Mouse (Mus musculus) lung, embryonic 15.5 days (tissue): ENCODE data around the gene Rab4a. TPM values are rescaled to one million over a fixed set of nuclear protein-coding genes. Genes with fewer than 3 reads are reported as not detected.

ENCODE experiments used
- ATAC-seq: fragments of 200-750 bp; cut with Nextera tagmentation; 2 replicates; pipeline ENCODE4 v1.8.0; 2017; ENCODE audit warnings: moderate number of reproducible peaks, borderline replicate concordance; ENCODE audit not compliant: low FRiP score, low TSS enrichment; ENCODE audit errors: extremely low read depth
- H3K27ac ChIP-seq: fragments of 300-500 bp; sonication (generic); 2 replicates; pipeline ENCODE4 v1.5.1; 2015; ENCODE audit warnings: moderate library complexity, mild to moderate bottlenecking, inconsistent platforms
- H3K27me3 ChIP-seq: fragments of 300-500 bp; sonication (generic); 2 replicates; pipeline ENCODE4 v1.6.1; 2015; ENCODE audit warnings: inconsistent platforms
- H3K36me3 ChIP-seq: fragments of 300-500 bp; sonication (generic); 2 replicates; pipeline ENCODE4 v1.6.1; 2015; ENCODE audit warnings: inconsistent platforms
- H3K4me1 ChIP-seq: fragments of 300-500 bp; sonication (generic); 2 replicates; pipeline ENCODE4 v1.6.1; 2015; ENCODE audit warnings: inconsistent platforms
- H3K4me2 ChIP-seq: fragments of 300-500 bp; sonication (generic); 2 replicates; pipeline ENCODE4 v1.6.1; 2015; ENCODE audit warnings: inconsistent platforms, mild to moderate bottlenecking, moderate library complexity
- H3K4me3 ChIP-seq: fragments of 300-500 bp; sonication (generic); 2 replicates; pipeline ENCODE4 v1.5.1; 2015; ENCODE audit warnings: mild to moderate bottlenecking, inconsistent platforms
- H3K9ac ChIP-seq: fragments of 300-500 bp; sonication (generic); 2 replicates; pipeline ENCODE4 v1.6.1; 2015; ENCODE audit warnings: inconsistent platforms
- H3K9me3 ChIP-seq: fragments of 300-500 bp; sonication (generic); 2 replicates; pipeline ENCODE4 v1.6.1; 2016; ENCODE audit warnings: inconsistent platforms
- WGBS: fragments of 180-500 bp; shearing (Covaris S2); methylation state at CpG from one replicate; pipeline ENCODE4 v1.1.7; 2015; 5-methylcytosine and 5-hydroxymethylcytosine counted together
- polyA plus RNA-seq: library from polyadenylated mRNA; unstranded; fragments of >200 nt; fragmentation: Nextera tagmentation; extraction: Ambion mirVana; gene quantifications from 2 replicates; pipeline ENCODE4 v1.2.1, GENCODE M21; 2015

The Rab4a gene
- polyA plus RNA-seq, 1 experiment from 2014 or later, result 33.8 TPM

DNA sequence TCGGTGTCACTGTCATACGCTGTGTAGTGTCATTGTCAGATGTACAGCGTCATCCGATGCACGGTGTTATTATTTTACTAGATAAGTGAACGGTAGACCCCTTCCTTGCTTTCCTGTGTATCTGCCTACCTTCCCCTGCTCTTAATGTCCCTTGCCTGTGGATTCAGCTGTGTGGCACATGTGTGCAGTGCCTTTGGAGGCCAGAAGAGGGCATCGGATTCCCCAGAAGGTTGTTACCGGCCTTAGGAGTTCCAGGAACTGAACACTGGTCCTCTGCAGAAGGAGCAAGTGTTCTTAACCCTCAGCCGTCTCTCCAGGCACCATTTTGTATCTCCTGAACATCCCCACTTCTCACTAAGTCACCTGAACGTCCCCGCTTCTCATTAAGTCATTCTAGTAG is 12.0 kb downstream of the Rab4a start:
- no peaks in the 10 kb centered on the region for H3K9me3 ChIP-seq
- no peak overlapping the region for H3K4me2 ChIP-seq
- no peak overlapping the region for H3K27ac ChIP-seq
- WGBS, result 90% methylated on average over 11 of the region's 11 CpGs
- H3K4me1 ChIP-seq, result no peaks in the 10 kb centered on the region
- 0 out of 2 replicates have a peak, but pooled peaks cover 3% of the 10 kb centered on the region for H3K36me3 ChIP-seq
- H3K9ac ChIP-seq, result no peak overlapping the region
- no peak for ATAC-seq
- H3K4me3 ChIP-seq, result no peak overlapping the region
- H3K27me3 ChIP-seq, result no peaks in the 10 kb centered on the region

DNA sequence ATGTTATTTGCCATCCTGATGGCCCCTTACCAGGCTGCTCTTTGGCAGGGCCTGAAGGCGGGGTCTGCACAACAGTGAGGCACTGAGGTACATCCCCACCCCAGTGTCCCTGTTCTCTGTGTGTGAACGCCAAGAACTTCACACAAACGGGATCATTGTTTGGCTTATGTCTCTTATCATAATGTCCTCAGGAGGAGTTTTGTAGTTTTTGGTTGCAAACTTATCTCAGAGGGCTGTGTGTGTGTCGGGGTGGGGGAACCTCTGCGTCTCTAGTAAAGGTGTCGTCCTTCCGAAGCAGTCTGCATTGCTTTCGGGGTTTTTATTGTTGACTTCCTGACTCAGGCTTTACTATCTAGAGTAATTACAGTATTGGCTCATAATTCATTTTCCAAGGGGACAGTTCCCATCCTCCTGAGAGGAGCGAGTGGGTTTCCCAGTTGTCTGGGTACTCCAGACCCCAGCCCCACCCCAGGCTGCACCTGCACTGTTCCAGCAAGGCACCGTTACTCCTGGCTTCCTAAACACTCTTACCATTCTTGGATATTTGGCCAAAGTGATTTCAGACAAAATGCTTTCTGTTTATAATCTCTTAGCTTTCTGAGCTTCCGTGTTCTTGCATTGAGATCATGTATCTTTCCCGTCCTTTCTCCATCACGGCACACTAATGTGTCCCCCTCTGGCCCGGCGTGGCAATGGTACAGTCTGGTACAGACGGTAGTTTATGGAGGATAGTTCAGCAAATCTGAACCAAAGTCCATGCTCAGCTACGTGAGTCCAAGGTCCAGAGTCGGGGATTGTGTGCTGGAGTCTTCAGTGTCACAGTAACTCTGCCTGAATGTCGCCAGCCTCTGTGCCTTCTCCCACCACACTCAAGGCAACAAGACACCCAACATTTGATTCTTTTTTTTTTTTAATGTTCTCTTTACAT is 14.2 kb downstream of the Rab4a start:
- Histone ChIP-seq H3K27ac (no peak overlapping the region), H3K36me3 (0 out of 2 replicates have a peak, but pooled peaks cover 3% of the 10 kb centered on the region), H3K27me3 (no peaks in the 10 kb centered on the region), H3K9me3 (no peaks in the 10 kb centered on the region), H3K9ac (no peak overlapping the region), H3K4me2 (no peak overlapping the region), H3K4me1 (no peaks in the 10 kb centered on the region), H3K4me3 (no peak overlapping the region)
- ATAC-seq, result no peak
- WGBS, result 83% methylated on average over 19 of the region's 19 CpGs

GRCm38 (mm10) chr8:123820780-123821179 is 15.0 kb downstream of the Rab4a start:
- ATAC-seq, result no peak
- no peaks in the 10 kb centered on the region for H3K4me1 ChIP-seq
- no peak overlapping the region for H3K4me2 ChIP-seq
- H3K9me3 ChIP-seq, result no peaks in the 10 kb centered on the region
- no peaks in the 10 kb centered on the region for H3K27me3 ChIP-seq
- 87% methylated on average over 6 of the region's 6 CpGs for WGBS
- H3K27ac ChIP-seq, result no peak overlapping the region
- H3K36me3 ChIP-seq, result 0 out of 2 replicates have a peak, but pooled peaks cover 3% of the 10 kb centered on the region
- no peak overlapping the region for H3K4me3 ChIP-seq
- H3K9ac ChIP-seq, result no peak overlapping the region

DNA sequence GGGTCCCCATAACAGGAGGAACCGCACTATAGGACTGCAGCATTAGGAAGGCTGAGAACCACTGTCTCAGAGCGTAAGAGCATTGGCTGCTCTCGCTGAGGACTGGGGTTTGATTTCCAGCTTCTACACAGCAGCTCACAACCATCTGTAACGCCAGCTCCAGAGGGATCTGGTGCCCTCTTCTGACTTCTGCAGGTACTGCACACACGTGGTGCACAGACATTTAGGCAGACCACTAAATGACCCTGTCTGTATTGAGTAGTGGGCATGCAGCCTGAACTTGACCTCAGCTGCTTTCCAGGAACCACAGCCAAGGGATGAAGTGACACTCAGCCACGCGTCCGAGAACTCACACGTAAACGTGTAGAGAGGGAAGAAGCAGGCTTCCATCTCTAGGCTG is 17.3 kb downstream of the Rab4a start:
- Histone ChIP-seq H3K9ac (no peak overlapping the region), H3K4me1 (no peaks in the 10 kb centered on the region), H3K9me3 (no peaks in the 10 kb centered on the region), H3K4me2 (no peak overlapping the region), H3K27ac (no peak overlapping the region), H3K27me3 (no peaks in the 10 kb centered on the region), H3K36me3 (peaks cover 6% of the 10 kb centered on the region; the same call in 1 of the 2 replicates), H3K4me3 (no peak overlapping the region)
- ATAC-seq, result no peak
- WGBS, result 89% methylated on average over 10 of the region's 10 CpGs

- Histone ChIP-seq H3K9me3 (no peaks in the 10 kb centered on the region), H3K4me3 (no peak overlapping the region), H3K27ac (no peak overlapping the region), H3K36me3 (peaks cover 9% of the 10 kb centered on the region; the same call in 1 of the 2 replicates), H3K27me3 (no peaks in the 10 kb centered on the region), H3K9ac (no peak overlapping the region), H3K4me2 (no peak overlapping the region), H3K4me1 (no peaks in the 10 kb centered on the region)
- 63% methylated on average over 18 of the region's 18 CpGs for WGBS
- ATAC-seq, result no peak
These were observed 17.8 kb downstream of the Rab4a start for GRCm38 (mm10) chr8:123823532-123824123.

GRCm38 (mm10) chr8:123826001-123826400 is 20.2 kb downstream of the Rab4a start:
- Histone ChIP-seq H3K9me3 (no peaks in the 10 kb centered on the region), H3K4me1 (no peaks in the 10 kb centered on the region), H3K36me3 (peaks cover 15% of the 10 kb centered on the region; the same call in 1 of the 2 replicates), H3K9ac (no peak overlapping the region), H3K27me3 (no peaks in the 10 kb centered on the region), H3K27ac (no peak overlapping the region), H3K4me2 (no peak overlapping the region), H3K4me3 (no peak overlapping the region)
- 62% methylated on average over 9 of the region's 9 CpGs for WGBS
- no peak for ATAC-seq

DNA sequence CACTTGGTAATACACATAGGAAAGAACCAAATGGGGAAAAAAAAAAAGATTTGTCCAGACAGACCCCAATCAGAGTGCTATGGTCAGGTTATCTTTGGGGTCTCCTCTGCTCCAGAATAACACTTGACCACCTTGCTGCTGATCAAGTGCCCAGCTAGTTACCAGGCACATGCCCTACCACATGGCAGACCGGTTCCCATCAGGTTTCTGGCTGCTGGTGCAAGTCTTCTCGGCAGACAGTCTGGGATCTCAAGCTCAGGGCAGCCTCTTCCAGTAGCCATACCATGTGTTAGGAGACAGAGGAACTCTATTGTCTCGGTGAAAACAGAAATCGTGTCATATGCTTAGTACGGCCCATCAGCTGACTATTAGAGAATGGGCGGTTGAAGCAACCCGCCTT is 21.0 kb downstream of the Rab4a start:
- no peaks in the 10 kb centered on the region for H3K27me3 ChIP-seq
- ATAC-seq, result no peak
- WGBS, result 88% methylated on average over 7 of the region's 7 CpGs
- H3K4me3 ChIP-seq, result no peak overlapping the region
- no peak overlapping the region for H3K27ac ChIP-seq
- peaks cover 15% of the 10 kb centered on the region; the same call in 1 of the 2 replicates for H3K36me3 ChIP-seq
- H3K9ac ChIP-seq, result no peak overlapping the region
- H3K4me2 ChIP-seq, result no peak overlapping the region
- no peaks in the 10 kb centered on the region for H3K9me3 ChIP-seq
- H3K4me1 ChIP-seq, result no peaks in the 10 kb centered on the region

DNA sequence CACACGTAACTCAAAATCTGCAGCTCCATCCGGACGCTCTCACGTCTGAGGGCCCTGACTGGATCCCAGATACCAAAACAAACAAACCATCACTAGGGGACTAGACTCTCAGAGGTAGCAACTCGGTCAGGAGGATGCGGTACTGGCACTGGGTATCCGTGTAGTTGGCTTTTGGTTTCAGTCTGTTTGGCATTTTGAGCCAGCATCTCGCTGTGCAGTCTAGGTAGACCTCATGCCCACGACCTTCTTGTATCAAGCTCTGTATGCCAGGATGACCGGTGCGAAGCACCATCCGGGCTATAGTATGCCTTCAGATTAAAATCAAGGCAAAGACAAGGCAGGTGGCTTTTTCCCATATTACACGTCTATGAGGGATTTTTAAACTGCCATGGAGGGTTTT is 21.7 kb downstream of the Rab4a start:
- Histone ChIP-seq H3K4me2 (no peak overlapping the region), H3K4me3 (no peak overlapping the region), H3K9ac (no peak overlapping the region), H3K9me3 (no peaks in the 10 kb centered on the region), H3K27ac (no peak overlapping the region), H3K27me3 (no peaks in the 10 kb centered on the region), H3K36me3 (peaks cover 17% of the 10 kb centered on the region), H3K4me1 (no peaks in the 10 kb centered on the region)
- ATAC-seq, result no peak
- 81% methylated on average over 13 of the region's 13 CpGs for WGBS

- Histone ChIP-seq H3K9ac (no peak overlapping the region), H3K4me3 (no peak overlapping the region), H3K9me3 (no peaks in the 10 kb centered on the region), H3K27ac (no peak overlapping the region), H3K27me3 (no peaks in the 10 kb centered on the region), H3K4me1 (no peaks in the 10 kb centered on the region), H3K4me2 (no peak overlapping the region), H3K36me3 (peaks cover 37% of the 10 kb centered on the region)
- WGBS, result 92% methylated on average over 4 of the region's 4 CpGs
- ATAC-seq, result no peak
These were observed 27.0 kb downstream of the Rab4a start for GRCm38 (mm10) chr8:123832757-123833156.

- no peaks in the 10 kb centered on the region for H3K9me3 ChIP-seq
- no peak overlapping the region for H3K4me3 ChIP-seq
- no peak overlapping the region for H3K9ac ChIP-seq
- H3K4me1 ChIP-seq, result no peaks in the 10 kb centered on the region
- ATAC-seq, result no peak
- no peak overlapping the region for H3K27ac ChIP-seq
- peaks cover 27% of the 10 kb centered on the region for H3K36me3 ChIP-seq
- H3K4me2 ChIP-seq, result no peak overlapping the region
- no peaks in the 10 kb centered on the region for H3K27me3 ChIP-seq
- 52% methylated on average over 9 of the region's 9 CpGs for WGBS
These were observed 29.7 kb downstream of the Rab4a start for GRCm38 (mm10) chr8:123835451-123835850.

DNA sequence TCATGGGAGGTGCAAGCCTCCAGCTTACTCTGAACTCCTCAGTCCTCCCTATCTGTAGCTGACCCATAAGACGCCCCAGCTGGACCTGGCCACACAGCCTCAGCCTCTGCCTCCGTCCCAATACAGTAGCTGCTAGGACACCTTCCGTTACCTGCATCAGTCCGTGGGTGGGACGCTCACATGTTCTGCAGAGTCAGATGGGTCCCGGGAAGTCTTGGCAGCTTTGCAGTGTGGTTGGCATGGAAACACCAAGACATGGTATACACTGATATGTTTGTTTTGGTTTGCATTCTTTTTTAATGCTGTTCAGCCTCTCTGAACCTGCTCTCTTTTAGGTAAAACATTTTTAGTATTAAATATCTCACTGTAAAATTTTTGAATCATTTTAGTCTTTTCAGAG is 30.6 kb downstream of the Rab4a start:
- Histone ChIP-seq H3K9me3 (no peaks in the 10 kb centered on the region), H3K36me3 (peaks cover 27% of the 10 kb centered on the region), H3K4me3 (no peak overlapping the region), H3K27ac (no peak overlapping the region), H3K4me1 (no peaks in the 10 kb centered on the region), H3K4me2 (no peak overlapping the region), H3K27me3 (no peaks in the 10 kb centered on the region), H3K9ac (no peak overlapping the region)
- ATAC-seq, result no peak
- WGBS, result 87% methylated on average over 6 of the region's 6 CpGs

- ATAC-seq, result no peak
These were observed 32.7 kb downstream of the Rab4a start for GRCm38 (mm10) chr8:123838496-123838895.

More at GRCm38 (mm10) chr8:123838496-123838895, 32.7 kb downstream of the Rab4a start:
- H3K4me3 ChIP-seq, result no peak overlapping the region
- H3K36me3 ChIP-seq, result peaks cover 18% of the 10 kb centered on the region; the same call in 1 of the 2 replicates
- H3K4me2 ChIP-seq, result no peak overlapping the region
- no peaks in the 10 kb centered on the region for H3K27me3 ChIP-seq
- H3K4me1 ChIP-seq, result no peaks in the 10 kb centered on the region
- no peak overlapping the region for H3K9ac ChIP-seq
- no peaks in the 10 kb centered on the region for H3K9me3 ChIP-seq
- 58% methylated on average over 9 of the region's 9 CpGs for WGBS
- H3K27ac ChIP-seq, result no peak overlapping the region
